Mouse (Mus musculus) lung, adult 2 months (tissue): ENCODE results near the gene Lmod3. TPM values are rescaled to one million over a fixed set of nuclear protein-coding genes. Genes with fewer than 3 reads are reported as not detected.

Source experiments
- DNase-seq: peaks from one replicate; pipeline ENCODE4 v3.0.0; 2022
- H3K4me1 ChIP-seq: fragments of 200-500 bp; 2 replicates; pipeline ENCODE4 v1.6.1; 2011; ENCODE audit warnings: low read length; ENCODE audit not compliant: control insufficient read depth, insufficient read depth
- H3K4me3 ChIP-seq: fragments of 200-500 bp; replicated peaks from 2 replicates; pipeline ENCODE3; 2011; ENCODE audit warnings: low read depth, mild to moderate bottlenecking, control low read depth, low read length; ENCODE audit errors: extremely low read depth
- CTCF ChIP-seq: fragments of 200-500 bp; IDR thresholded peaks from 2 replicates; pipeline ENCODE4 v1.5.1; 2011; ENCODE audit warnings: mild to moderate bottlenecking, low read length, control low read depth; ENCODE audit not compliant: insufficient read depth
- POLR2A ChIP-seq: fragments of 200-500 bp; IDR thresholded peaks from 2 replicates; pipeline ENCODE4 v1.6.1; 2011; ENCODE audit warnings: low read depth, mild to moderate bottlenecking, control low read depth, low read length, borderline replicate concordance; ENCODE audit errors: extremely low read depth
- WGBS: fragments of 180-500 bp; shearing (Covaris S2); methylation state at CpG from one replicate; pipeline ENCODE4 v1.1.7; 2018; 5-methylcytosine and 5-hydroxymethylcytosine counted together
- polyA plus RNA-seq: library from polyadenylated mRNA; depleted of rRNA; stranded (reverse); fragments of >200 nt; gene quantifications from 2 replicates; pipeline ENCODE4 v1.2.3, GENCODE M21; 2012; rRNA removed

Lmod3 gene
- polyA plus RNA-seq, 1 experiment, result 2.0 TPM

- TF ChIP-seq CTCF (no peak), POLR2A (peak; percentile 76; the same call in 1 of the 2 replicates)
- Histone ChIP-seq H3K4me3 (peak within 1 kb of the TSS; percentile 75), H3K4me1 (peaks cover 12% of the 10 kb centered on the region)
- peak; percentile 99 for DNase-seq
- WGBS, result under 1% methylated on average over 38 of the region's 38 CpGs
These were observed 47.1 kb downstream of the Lmod3 start, which contains the start of gene Uba3 for GRCm38 (mm10) chr6:97205439-97205885. Gene Uba3, minus strand, starts transcription at chr6:97205647.

GRCm38 (mm10) chr6:97204952-97205351 lies 47.6 kb downstream of the Lmod3 start:
- no peak for TF ChIP-seq POLR2A
- no peak for TF ChIP-seq CTCF
- peaks cover 12% of the 10 kb centered on the region for H3K4me1 ChIP-seq
- peak; percentile 35 for DNase-seq
- WGBS, result under 1% methylated on average over 16 of the region's 16 CpGs
- peak overlapping the region; percentile 75 for H3K4me3 ChIP-seq

- no peak for DNase-seq
- WGBS, result 18% methylated on average over 9 of the region's 9 CpGs
- Histone ChIP-seq H3K4me3 (peak overlapping the region; percentile 75), H3K4me1 (peaks cover 12% of the 10 kb centered on the region)
- TF ChIP-seq CTCF, result no peak
- no peak for TF ChIP-seq POLR2A
These were observed 48.2 kb downstream of the Lmod3 start for GRCm38 (mm10) chr6:97204252-97204869.

GRCm38 (mm10) chr6:97202477-97202876 lies 50.1 kb downstream of the Lmod3 start:
- TF ChIP-seq CTCF, result no peak
- TF ChIP-seq POLR2A, result no peak
- DNase-seq, result no peak
- Histone ChIP-seq H3K4me3 (no peak overlapping the region), H3K4me1 (peaks cover 9% of the 10 kb centered on the region)
- WGBS, result 52% methylated on average over 3 of the region's 3 CpGs

- DNase-seq, result no peak
- H3K4me3 ChIP-seq, result no peak overlapping the region
- TF ChIP-seq POLR2A (no peak), CTCF (no peak)
- 74% methylated on average over 3 of the region's 3 CpGs for WGBS
- H3K4me1 ChIP-seq, result peaks cover 9% of the 10 kb centered on the region
These were observed 52.1 kb downstream of the Lmod3 start for GRCm38 (mm10) chr6:97200437-97200836.

Other genes with a start within 250 kb of the Lmod3 start
- 0.09 TPM in 1 of 2 replicates, not detected in the other for gene Fam19a4, start 192.3 kb downstream of the Lmod3 start, polyA plus RNA-seq
- gene Eogt, start 103.6 kb downstream of the Lmod3 start, polyA plus RNA-seq, result 19.9 and 34.7 TPM in 2 replicates
- 3.1 and 3.8 TPM in 2 replicates for gene Tmf1, start 73.6 kb downstream of the Lmod3 start, polyA plus RNA-seq
- gene Uba3, start 47.1 kb downstream of the Lmod3 start, polyA plus RNA-seq, result 7.1 and 14.6 TPM in 2 replicates
- gene Arl6ip5, start 42.1 kb downstream of the Lmod3 start, polyA plus RNA-seq, result 63.2 and 80.0 TPM in 2 replicates